Mouse (Mus musculus): ENCODE measurements at regions not wholly inside any gene's neighbourhood (a gene's known extent, or its start where the extent isn't known, plus 50 kb on each side); places are given as distances from the start of the nearest gene placed in this dataset.

- TF ChIP-seq POLR2A (IDR thresholded peaks at IDR 0.05; ENCODE audit: insufficient read depth, low read length) = no peak
- no peak for TF ChIP-seq CTCF (IDR thresholded peaks at IDR 0.05; ENCODE audit: low read depth, low read length)
Observed at GRCm38 (mm10) chr12:51143196-51143595, 204.7 kb upstream of the G2e3 start.
